Mouse (Mus musculus) embryonic fibroblast, embryonic 13.5 days (primary cell): ENCODE data around the gene Lypd5. TPM values are rescaled to one million over a fixed set of nuclear protein-coding genes. Genes with fewer than 3 reads are reported as not detected.

ENCODE experiments used
- H3K27ac ChIP-seq: 2 replicates; pipeline ENCODE4 v1.5.1; 2012; ENCODE audit warnings: low read length, control low read depth, inconsistent platforms; ENCODE audit not compliant: insufficient read depth
- H3K4me1 ChIP-seq: 2 replicates; pipeline ENCODE4 v1.6.1; 2011; ENCODE audit warnings: low read length; ENCODE audit not compliant: control insufficient read depth, insufficient read depth
- H3K4me3 ChIP-seq: 2 replicates; pipeline ENCODE4 v1.5.1; 2011; ENCODE audit warnings: mild to moderate bottlenecking, control low read depth, low read length; ENCODE audit not compliant: insufficient read depth
- CTCF ChIP-seq: IDR thresholded peaks from 2 replicates; pipeline ENCODE4 v1.5.1; 2011; ENCODE audit warnings: mild to moderate bottlenecking, control low read depth, low read length, moderate library complexity, borderline replicate concordance; ENCODE audit not compliant: insufficient read depth
- POLR2A ChIP-seq: IDR thresholded peaks from 2 replicates; pipeline ENCODE4 v1.6.1; 2011; ENCODE audit warnings: low read depth, mild to moderate bottlenecking, control low read depth, low read length, moderate library complexity
- polyA plus RNA-seq: library from polyadenylated mRNA; stranded (reverse); fragments of >200 nt; gene quantifications from 2 replicates; pipeline ENCODE4 v1.2.4, GENCODE M21; 2011; ENCODE audit warnings: low read depth; ENCODE audit not compliant: missing spikeins, insufficient read length

Gene Lypd5
- polyA plus RNA-seq, 1 experiment, result not detected

DNA sequence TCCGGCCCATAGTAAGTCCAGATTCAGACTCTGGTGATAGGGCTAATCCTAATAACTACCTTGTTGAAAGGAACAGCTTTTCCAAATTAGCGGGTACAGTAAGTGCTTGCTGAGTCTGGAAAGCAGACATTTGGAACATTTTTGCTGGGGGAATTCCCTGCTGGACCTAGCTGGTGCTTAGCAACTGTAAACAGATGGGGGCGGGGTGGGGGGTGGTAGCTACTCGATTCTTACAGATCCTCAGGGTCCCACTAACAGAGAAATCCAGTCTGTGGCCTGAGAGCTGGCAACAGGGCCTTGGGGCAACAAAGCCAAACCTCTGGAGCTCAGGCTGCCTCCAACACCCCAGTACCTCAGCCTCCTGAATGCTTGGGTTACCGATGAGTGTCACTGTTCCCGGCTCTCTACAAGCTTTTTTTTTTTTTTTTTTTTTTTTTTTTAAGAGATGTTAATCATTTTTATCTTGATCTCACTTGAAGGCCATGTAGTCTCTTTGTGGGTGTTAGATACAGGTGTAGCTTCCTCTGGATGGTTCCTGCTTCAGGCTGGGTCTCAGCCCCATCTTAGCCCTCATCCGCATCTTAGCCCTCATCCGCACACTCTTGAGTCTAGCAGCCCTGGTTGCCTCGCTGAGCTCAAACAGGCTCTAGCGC lies 29.2 kb downstream of the Lypd5 start:
- no peak for TF ChIP-seq CTCF
- no peak for TF ChIP-seq POLR2A
- H3K4me1 ChIP-seq, result peaks cover 2% of the 10 kb centered on the region; the same call in 1 of the 2 replicates
- H3K4me3 ChIP-seq, result no peak overlapping the region
- peak overlapping the region; percentile 39 for H3K27ac ChIP-seq

DNA sequence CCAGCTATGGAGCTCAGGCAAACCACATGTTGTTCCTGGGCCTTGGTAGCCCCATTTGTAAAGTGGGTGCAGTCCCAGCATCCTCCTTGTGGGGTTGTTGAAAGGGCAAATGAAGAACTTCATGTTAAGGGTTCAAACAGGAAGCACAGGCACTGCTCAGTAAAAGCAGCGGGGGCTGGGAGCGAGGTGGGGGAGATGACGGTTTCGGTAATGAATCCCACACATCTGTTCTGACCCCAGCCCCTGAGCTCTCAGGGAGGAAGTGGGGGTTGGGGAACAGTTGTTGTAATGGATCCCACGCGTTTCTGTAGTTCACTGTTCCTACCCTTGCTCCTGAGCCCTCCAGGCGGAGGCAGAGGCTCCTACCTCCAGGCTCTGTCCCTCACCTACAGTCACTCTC lies 30.9 kb downstream of the Lypd5 start:
- Histone ChIP-seq H3K4me3 (no peak overlapping the region), H3K4me1 (peaks cover 2% of the 10 kb centered on the region; the same call in 1 of the 2 replicates), H3K27ac (no peak overlapping the region)
- TF ChIP-seq CTCF, result no peak
- TF ChIP-seq POLR2A, result no peak

DNA sequence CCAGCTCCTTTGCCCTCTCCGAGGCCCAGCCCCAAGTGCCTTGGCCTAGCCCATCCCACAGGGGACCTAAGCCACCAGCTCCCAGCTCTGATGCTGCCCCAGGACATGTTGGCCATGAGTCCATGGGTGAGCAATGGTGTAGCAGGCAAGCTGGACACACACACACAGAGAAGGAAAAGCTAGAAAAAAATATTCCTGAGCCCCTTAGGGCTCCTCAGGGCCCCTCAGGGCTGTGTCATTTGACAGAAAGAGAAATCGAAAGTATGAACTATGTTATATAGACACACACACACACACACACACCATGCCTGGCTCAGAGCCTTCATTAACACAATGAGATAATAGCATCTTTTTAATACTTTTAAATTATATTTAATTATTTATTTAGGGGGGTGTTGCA lies 31.4 kb downstream of the Lypd5 start:
- H3K4me1 ChIP-seq, result peaks cover 2% of the 10 kb centered on the region; the same call in 1 of the 2 replicates
- no peak for TF ChIP-seq POLR2A
- TF ChIP-seq CTCF, result no peak
- H3K27ac ChIP-seq, result no peak overlapping the region

DNA sequence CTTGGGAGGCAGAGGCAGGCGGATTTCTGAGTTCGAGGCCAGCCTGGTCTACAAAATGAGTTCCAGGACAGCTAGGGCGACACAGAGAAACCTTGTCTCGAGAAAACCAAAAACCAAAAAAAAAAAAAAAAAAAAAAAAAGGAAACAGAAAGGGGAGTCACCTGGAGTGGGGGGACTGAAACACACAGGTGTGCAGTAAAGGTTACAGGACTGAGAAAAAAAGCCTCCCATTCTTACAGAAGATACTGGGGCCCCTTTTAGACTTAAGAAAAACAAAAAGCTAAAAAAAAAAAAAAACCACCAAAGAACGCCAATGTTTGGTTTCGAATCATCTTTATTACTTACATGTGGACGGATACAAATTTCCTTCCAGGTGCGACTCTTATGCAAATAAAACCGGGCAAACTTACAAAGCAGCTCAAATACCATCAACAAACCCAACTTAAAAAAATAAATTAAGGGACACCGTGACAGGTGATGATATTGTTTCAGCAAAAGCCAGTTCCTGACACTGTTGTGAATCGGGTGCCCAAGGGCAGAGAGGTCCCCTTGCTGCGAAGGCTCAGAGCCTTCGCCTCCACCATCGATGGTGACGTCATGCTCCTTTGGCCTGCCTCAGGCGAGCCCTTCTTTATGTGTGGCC lies 33.9 kb downstream of the Lypd5 start:
- Histone ChIP-seq H3K27ac (no peak overlapping the region), H3K4me1 (peaks cover 13% of the 10 kb centered on the region), H3K4me3 (no peak overlapping the region)
- no peak for TF ChIP-seq CTCF
- no peak for TF ChIP-seq POLR2A

More for the DNA sequence above, 31.4 kb downstream of the Lypd5 start:
- H3K4me3 ChIP-seq, result no peak overlapping the region

DNA sequence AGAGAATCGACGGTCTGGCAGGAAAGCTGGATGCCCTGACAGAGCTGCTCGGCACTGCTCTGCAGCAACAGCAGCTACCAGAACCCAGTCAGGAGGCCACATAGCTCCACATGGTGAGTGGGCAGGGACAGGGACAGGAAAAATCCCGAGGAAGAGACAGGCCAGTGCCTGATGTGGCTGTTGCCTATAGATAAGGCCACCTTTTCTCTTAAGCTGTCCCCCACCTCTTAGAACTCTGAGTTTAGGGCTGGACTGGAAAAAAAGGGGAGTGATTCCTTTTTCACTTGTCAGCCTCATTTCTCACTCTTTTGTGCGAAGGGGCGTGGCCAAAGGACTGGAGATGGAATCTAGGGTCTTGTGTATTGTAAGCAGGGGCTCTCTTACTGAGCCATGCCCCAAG lies 35.1 kb downstream of the Lypd5 start:
- Histone ChIP-seq H3K27ac (no peak overlapping the region), H3K4me3 (no peak overlapping the region), H3K4me1 (peaks cover 24% of the 10 kb centered on the region)
- TF ChIP-seq POLR2A (no peak), CTCF (no peak)

DNA sequence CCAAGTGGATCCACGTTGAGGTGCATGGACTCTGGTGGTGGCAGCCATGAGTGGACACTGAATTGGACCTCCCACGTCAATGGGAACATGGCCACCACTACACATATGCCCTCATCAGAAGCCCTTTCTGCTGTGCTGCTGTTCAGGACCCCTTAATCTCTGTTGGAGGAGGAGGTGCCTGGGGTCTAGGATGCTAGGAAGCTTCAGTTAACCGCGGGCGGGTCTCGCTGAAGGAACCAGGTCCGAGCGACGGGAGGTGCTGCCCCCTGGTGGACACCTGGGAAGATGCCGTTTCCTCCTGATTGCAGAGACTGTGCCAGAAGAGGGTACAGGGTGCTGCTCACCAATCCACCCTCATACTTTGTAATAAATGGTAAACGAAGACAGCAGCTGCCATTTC lies 35.8 kb downstream of the Lypd5 start:
- peaks cover 28% of the 10 kb centered on the region for H3K4me1 ChIP-seq
- TF ChIP-seq CTCF (peak; percentile 84), POLR2A (no peak)
- H3K4me3 ChIP-seq, result no peak overlapping the region
- no peak overlapping the region for H3K27ac ChIP-seq

DNA sequence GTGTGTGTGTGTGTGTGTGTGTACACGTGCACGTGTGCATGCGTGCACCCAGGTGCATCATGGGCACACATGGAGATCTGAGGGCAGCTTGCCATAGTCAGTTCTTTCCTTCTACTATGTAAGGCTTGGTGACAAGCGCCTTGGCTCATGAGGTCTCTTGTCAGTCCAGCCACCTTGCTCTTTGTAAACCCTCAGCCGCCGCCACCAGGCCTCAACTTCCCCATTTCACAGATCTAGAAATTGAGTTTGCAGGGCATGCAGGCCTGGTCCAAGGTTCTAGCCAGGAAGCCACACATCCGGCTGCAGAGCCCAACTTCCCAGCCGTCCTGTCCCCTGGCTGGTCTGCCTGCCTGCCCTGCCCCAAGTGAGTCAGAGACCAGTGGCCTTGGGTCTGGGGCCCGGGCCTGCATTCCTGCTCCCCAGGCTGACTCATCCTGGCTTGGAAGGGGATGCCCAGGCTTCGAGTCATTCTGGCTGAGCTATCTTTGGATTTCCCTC lies 38.1 kb downstream of the Lypd5 start:
- no peak for TF ChIP-seq POLR2A
- Histone ChIP-seq H3K4me1 (peaks cover 28% of the 10 kb centered on the region), H3K4me3 (no peak overlapping the region), H3K27ac (peak overlapping the region; percentile 83)

DNA sequence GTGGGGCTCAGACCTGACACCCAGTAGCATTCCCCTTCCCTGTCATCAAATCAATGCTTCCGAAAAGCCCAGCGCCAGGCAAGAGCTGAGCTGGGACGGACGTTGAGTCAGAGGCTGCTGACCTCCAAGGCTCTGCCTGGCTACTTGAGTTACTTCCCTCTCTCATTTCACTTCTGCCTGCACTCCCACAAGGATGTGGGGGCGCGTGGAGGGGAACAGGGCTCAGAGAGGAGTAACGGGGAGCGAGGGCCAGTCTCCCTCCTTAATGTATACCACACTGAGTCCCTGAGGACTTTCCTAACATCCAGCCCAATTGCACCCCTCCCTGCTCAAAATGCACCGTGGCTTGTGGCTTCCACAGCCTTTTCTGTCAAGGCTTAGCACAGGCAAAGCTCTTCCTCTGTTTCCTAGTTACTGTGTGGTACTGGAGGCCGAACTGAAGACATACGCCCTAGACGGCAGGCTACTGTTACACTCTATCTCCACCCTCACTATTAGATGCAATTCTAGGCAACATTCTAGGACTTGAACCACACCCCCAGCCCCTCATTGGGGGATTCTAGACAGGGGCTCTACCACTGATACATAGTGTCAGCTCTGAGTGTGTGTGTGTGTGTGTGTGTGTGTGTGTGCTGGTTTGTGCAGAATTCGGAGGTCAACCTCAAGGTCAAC lies 40.7 kb downstream of the Lypd5 start:
- no peak overlapping the region for H3K4me3 ChIP-seq
- H3K27ac ChIP-seq, result peak overlapping the region; percentile 87
- H3K4me1 ChIP-seq, result peaks cover 28% of the 10 kb centered on the region
- no peak for TF ChIP-seq CTCF
- TF ChIP-seq POLR2A, result peak; percentile 53

DNA sequence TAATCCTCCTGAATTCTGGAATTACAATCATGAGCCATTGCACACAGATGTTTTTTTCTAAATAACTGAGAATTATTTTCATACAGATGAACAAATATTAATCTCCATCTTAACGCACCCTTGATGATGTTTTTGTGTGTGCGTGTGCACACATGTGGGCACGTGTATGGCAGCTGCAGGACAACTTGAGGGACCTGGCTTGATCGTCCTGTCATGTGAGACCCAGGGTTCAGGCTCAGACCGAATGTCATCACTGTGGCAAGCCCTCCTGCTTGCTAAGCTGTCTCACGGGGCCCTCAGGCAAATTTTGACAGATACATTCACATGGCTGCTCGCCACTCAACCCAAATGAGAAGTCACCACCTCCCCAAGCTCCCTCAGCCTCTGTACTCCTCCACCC lies 41.5 kb downstream of the Lypd5 start:
- no peak for TF ChIP-seq POLR2A
- peak overlapping the region; percentile 5; the same call in 1 of the 2 replicates for H3K4me3 ChIP-seq
- H3K27ac ChIP-seq, result peak overlapping the region; percentile 87
- H3K4me1 ChIP-seq, result peaks cover 28% of the 10 kb centered on the region

DNA sequence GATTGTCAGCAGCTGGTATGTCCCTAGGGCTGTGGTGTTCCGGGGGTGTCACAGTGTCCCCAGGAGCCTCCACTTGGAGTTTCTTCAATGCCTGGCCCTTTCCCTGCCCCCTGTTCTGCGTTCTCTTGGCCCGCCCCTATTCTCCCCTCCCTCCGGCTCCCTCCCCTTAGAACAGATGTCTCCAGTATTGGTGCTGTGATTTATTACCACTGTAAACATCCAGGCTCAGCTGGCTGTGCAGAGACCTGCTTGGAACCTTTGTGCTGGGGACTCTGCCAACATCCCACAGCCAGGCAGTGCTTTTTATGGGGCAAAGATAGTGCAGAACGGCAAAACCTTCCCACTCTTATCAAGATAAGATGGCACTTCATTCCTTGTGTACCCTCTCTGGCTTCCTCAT lies 42.1 kb downstream of the Lypd5 start:
- H3K4me3 ChIP-seq, result peak overlapping the region; percentile 25; the same call in 1 of the 2 replicates
- no peak for TF ChIP-seq CTCF
- TF ChIP-seq POLR2A, result no peak
- H3K27ac ChIP-seq, result peak overlapping the region; percentile 75
- peaks cover 28% of the 10 kb centered on the region for H3K4me1 ChIP-seq

DNA sequence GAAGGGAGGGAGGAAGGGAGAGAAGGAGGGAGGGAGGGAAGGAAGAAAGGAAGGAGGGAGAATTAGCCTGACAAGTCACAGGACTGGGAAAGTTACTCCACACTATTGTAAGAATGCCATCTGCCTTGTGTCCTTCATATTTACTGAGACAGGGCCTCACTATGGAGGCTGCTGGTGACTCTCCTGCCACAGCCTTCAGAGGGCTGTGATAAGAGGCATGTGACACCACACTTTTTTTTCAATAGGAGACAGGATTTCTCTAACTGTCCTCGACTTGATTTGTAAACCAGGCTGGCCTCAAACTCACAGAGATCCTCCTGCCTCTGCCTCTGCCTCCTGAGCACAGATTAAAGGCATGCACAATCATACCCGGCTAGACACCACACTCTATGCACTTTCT lies 42.7 kb downstream of the Lypd5 start:
- peaks cover 26% of the 10 kb centered on the region for H3K4me1 ChIP-seq
- TF ChIP-seq CTCF (no peak), POLR2A (no peak)
- H3K27ac ChIP-seq, result peak overlapping the region; percentile 75
- H3K4me3 ChIP-seq, result no peak overlapping the region
